Mouse (Mus musculus) bone marrow, adult 2 months (tissue): Measurements from ENCODE around the gene Fgf12.

ENCODE experiments used
- CTCF ChIP-seq: fragments of 200-500 bp; IDR thresholded peaks from 2 replicates; pipeline ENCODE4 v1.5.1; 2011; ENCODE audit warnings: low read length, control low read depth; ENCODE audit not compliant: control insufficient read depth, insufficient read depth
- POLR2A ChIP-seq: fragments of 200-500 bp; IDR thresholded peaks from 2 replicates; pipeline ENCODE4 v1.6.1; 2011; ENCODE audit warnings: low read depth, mild to moderate bottlenecking, control low read depth, low read length, borderline replicate concordance; ENCODE audit not compliant: control insufficient read depth

DNA sequence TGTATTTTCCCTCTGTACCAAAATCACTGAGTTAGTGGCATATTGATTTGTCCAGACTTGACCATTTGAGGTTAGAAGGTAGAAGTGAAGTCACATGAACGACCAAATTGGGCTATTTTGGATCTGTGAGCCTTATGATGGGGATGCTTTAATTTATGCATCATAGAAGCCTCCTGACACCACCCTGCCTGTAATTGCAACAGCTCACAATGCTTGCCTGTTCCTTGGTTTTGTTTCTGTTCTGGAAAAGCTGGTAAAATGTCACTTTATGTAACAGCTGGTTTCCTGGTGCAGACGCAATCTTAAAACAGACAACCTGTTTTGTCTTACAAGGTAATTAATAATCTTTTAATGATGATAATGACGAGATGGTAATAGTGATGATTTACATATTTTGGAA lies 213.4 kb downstream of the Fgf12 start:
- TF ChIP-seq CTCF (no peak), POLR2A (no peak)
